Mouse (Mus musculus): ENCODE results near the gene Npcd. TPM values are rescaled to one million over a fixed set of nuclear protein-coding genes. Genes with fewer than 3 reads are reported as not detected.
A peak's percentile ranks its signal among the peaks of the same experiment; 100 is the strongest.

Gene Npcd
- polyA plus RNA-seq, 1 experiment from 2014 or later: 0.91 TPM

DNA sequence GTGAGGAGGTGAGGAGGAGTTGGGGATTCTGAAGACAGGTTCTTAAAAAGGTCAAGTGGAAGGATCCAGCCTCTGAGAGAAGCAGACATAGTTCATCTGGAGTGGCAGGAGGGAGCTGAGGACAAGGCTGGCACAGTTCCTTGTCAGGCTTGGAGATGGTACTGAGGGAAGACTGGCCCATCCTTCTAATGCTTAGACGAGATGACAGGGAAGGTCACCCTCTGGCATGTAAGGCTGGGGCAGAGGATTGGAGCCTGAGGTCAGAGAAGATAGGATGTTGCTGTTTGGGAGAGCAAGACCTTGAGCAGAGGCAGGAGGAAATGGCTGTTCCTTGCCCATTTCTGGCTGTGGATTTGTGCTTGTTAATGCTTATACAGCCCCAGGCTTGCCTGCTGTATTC is 49.0 kb downstream of the Npcd start:
- H3K36me3 ChIP-seq: no peaks in the 10 kb centered on the region
- H3K9ac ChIP-seq: no peak overlapping the region
- H3K4me3 ChIP-seq (replicated peaks): no peak overlapping the region
- H3K4me2 ChIP-seq (replicated peaks): no peak overlapping the region
- 0 out of 2 replicates have a peak, but pooled peaks cover 3% of the 10 kb centered on the region for H3K27me3 ChIP-seq
- H3K27ac ChIP-seq (replicated peaks): no peak overlapping the region
- no peaks in the 10 kb centered on the region for H3K9me3 ChIP-seq (replicated peaks)
- 48% methylated on average over 1 of the region's 1 CpGs for WGBS
- no peak for ATAC-seq (ENCODE audit: insufficient number of reproducible peaks, low FRiP score, low TSS enrichment, low read depth)
- no peaks in the 10 kb centered on the region for H3K4me1 ChIP-seq

DNA sequence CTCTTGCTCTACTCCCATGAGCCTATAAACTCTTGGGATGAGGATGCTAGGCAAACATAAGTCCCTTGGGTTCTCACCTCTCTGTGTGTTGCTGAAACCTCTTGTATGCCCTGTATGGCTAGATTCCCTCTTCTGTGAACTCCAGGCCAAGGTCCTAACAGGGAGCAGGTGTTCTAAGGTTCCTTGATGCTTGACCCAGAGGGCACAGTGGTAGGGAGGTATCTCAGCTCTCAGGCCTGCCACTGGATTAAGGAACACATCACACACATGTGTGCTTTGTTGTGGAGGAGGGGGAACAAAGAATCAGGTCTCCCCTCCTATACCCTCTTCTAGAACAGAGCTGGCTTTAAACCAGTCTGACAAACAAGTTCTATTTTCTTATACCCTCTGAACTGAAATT is 56.3 kb downstream of the Npcd start, which contains the start of gene Dnal4:
TSS of gene Dnal4 (minus strand) at position 101 of the 400 bp plus-strand sequence.
- Histone ChIP-seq H3K27me3 (0 out of 2 replicates have a peak, but pooled peaks cover 3% of the 10 kb centered on the region), H3K4me1 (peaks cover 15% of the 10 kb centered on the region), H3K36me3 (no peaks in the 10 kb centered on the region), H3K4me2 (replicated peaks) (no peak within 1 kb of the TSS), H3K4me3 (replicated peaks) (no peak within 1 kb of the TSS), H3K9me3 (replicated peaks) (no peaks in the 10 kb centered on the region), H3K9ac (no peak within 1 kb of the TSS), H3K27ac (replicated peaks) (no peak within 1 kb of the TSS)
- ATAC-seq (ENCODE audit: insufficient number of reproducible peaks, low FRiP score, low TSS enrichment, low read depth): no peak

DNA sequence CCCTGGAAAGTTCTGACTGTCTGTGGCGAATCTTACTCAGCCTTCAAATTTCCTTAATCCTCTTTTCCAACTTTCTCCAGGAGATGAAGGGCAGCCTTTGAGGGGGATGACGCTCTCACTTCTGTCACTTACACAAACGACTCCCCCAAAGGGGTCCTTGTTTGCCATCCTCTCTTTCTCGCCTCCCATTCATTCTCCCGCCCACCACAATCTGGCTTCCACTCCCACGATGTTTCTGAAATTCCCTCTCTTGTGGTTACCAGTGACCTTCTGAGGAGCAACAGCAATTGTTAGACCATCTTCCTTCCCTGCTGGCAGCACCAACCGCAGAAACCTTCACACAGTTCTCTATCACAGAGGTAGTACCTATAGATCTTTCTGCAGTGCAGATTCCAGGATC is 58.4 kb downstream of the Npcd start:
- H3K36me3 ChIP-seq: no peaks in the 10 kb centered on the region
- H3K4me1 ChIP-seq: peaks cover 19% of the 10 kb centered on the region
- no peak overlapping the region for H3K4me2 ChIP-seq (replicated peaks)
- no peak overlapping the region for H3K27ac ChIP-seq (replicated peaks)
- WGBS: 62% methylated on average over 7 of the region's 7 CpGs
- H3K27me3 ChIP-seq: no peaks in the 10 kb centered on the region
- no peaks in the 10 kb centered on the region for H3K9me3 ChIP-seq (replicated peaks)
- H3K4me3 ChIP-seq (replicated peaks): no peak overlapping the region
- H3K9ac ChIP-seq: no peak overlapping the region
- no peak for ATAC-seq (ENCODE audit: insufficient number of reproducible peaks, low FRiP score, low TSS enrichment, low read depth)

DNA sequence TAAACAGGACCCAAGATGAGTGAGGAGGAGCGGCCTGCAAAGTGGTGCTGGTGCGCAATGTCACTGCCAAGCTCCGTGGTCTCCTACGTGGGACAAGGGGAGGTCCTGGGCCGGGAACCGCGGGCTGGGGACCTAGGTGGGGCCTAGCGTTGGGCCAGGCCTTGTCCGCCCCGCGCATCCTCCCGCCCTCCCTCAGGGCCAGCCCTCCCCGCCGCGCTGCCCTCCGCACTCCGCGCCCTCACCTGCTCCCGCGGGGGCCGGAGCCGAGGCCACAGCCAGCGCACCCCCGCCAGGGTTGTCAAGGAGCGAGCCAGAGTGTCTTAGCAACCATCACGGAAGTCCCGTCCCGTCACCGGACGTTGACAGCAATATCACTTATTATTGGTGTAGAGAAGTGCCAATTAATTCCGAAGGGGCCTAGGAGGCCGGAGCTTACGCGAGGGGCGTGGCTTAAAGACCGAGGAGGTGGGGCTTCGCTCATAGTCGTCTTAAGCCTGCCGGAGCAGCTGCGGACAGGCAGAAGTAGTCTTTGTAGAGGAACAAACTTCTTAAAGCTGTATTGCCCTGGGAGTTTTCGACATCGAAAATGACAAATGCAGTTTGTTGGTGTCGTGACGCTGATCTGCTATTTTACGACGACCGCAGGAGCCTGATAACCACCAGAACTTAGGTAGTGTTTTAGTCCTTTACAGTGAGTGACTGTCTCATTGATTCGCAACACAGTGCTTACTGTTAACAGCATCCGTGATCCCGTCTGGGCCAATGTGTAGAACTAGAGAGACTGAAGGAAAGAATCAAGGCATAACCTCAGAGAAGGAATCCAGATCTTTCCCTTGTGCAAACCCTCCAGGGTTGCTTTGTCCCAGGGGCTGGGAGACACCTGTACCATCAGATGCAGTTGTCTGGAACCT is 59.7 kb downstream of the Npcd start:
- Histone ChIP-seq H3K4me2 (replicated peaks) (peak overlapping the region; percentile 66), H3K27ac (replicated peaks) (peak overlapping the region; percentile 85), H3K9me3 (replicated peaks) (no peaks in the 10 kb centered on the region), H3K4me3 (replicated peaks) (peak overlapping the region; percentile 94), H3K36me3 (no peaks in the 10 kb centered on the region), H3K9ac (peak overlapping the region; percentile 69), H3K27me3 (no peaks in the 10 kb centered on the region), H3K4me1 (peaks cover 22% of the 10 kb centered on the region)
- ATAC-seq (ENCODE audit: insufficient number of reproducible peaks, low FRiP score, low TSS enrichment, low read depth): peak; percentile 98
- under 1% methylated on average over 48 of the region's 50 CpGs for WGBS

DNA sequence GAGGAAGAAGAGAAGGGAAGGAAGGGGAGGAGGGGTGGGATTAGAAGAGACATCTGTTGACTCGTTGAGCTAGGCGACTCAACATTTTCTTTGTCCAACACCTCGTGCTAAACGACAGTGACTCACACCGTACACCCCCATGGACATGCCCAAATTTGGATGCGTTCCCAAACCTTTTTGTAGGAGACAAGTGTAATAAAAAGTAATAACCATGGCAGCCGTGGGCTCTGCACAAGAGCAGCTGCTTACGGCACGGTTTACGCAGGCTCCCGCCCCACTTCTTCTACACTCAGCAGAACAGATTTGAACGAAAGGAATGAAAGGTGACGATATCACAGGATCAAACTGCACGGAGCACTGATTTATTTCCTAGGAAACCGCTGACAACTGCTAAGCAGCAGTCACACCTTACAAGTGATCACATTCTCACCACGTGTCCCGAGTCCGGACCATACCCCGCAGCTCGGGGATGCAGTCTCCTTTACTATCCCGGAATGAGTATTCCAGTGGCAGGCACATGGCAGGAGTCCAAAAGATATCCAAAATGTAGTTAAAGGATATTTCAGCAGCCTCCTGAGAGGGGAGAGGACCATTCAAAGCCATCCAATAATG is 63.3 kb downstream of the Npcd start:
- ATAC-seq (ENCODE audit: insufficient number of reproducible peaks, low FRiP score, low TSS enrichment, low read depth): no peak
- no peaks in the 10 kb centered on the region for H3K9me3 ChIP-seq (replicated peaks)
- H3K4me2 ChIP-seq (replicated peaks): no peak overlapping the region
- 74% methylated on average over 21 of the region's 21 CpGs for WGBS
- no peaks in the 10 kb centered on the region for H3K36me3 ChIP-seq
- no peak overlapping the region for H3K9ac ChIP-seq
- H3K4me1 ChIP-seq: peaks cover 37% of the 10 kb centered on the region
- H3K27me3 ChIP-seq: no peaks in the 10 kb centered on the region
- no peak overlapping the region for H3K4me3 ChIP-seq (replicated peaks)
- H3K27ac ChIP-seq (replicated peaks): no peak overlapping the region

DNA sequence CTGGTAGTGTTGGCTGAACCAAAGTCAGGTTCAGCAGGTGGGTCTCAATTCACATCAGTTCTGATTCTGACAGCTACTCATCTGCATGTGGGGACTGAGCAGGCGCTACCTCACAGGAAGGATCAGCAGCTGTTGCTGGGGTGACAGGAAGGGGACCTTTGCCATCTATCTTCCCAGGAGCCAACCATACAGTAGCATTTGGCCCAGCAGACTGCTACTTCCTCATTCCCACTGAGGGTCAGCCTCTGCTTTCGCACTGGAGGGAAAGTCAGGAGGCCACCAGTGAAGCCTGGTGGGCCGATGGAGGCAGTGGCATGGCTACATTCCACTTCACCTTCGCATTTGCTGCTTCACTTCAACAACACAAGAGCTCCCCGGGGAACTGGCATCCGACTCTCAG is 65.7 kb downstream of the Npcd start:
- H3K9ac ChIP-seq: no peak overlapping the region
- peaks cover 14% of the 10 kb centered on the region; the same call in 1 of the 2 replicates for H3K36me3 ChIP-seq
- ATAC-seq (ENCODE audit: insufficient number of reproducible peaks, low FRiP score, low TSS enrichment, low read depth): no peak
- peaks cover 44% of the 10 kb centered on the region for H3K4me1 ChIP-seq
- no peak overlapping the region for H3K4me2 ChIP-seq (replicated peaks)
- H3K27ac ChIP-seq (replicated peaks): no peak overlapping the region
- H3K27me3 ChIP-seq: no peaks in the 10 kb centered on the region
- H3K4me3 ChIP-seq (replicated peaks): no peak overlapping the region
- H3K9me3 ChIP-seq (replicated peaks): no peaks in the 10 kb centered on the region
- WGBS: 65% methylated on average over 6 of the region's 6 CpGs

DNA sequence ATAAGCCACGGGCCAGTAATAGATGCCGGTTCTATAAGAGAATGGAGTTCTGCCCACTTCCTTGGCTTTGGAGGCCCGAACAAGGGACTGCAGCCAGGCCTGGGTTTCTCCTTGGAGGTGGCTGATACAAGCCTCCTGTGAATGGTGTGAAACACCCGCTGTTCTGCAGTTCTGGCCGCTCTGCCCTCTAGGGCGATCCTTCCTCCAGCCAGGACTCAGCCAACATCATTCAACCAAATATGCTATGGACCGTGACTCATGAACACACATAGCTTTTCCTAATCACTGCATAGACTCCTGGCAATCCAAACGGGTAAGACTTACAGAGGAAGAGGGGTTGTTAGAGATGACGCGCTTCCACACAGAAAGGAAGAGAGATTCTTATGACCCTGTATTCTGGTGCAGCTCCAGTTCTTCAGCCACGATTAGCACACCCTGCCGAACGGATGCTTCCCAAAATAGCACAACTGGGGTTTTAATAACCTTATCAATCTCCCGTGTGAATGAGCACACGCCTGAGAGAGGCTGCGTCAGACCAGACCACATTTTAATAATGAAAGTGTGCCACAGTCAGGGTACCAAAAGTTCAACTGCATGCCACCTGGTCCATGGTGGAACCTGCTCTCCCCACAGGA is 66.6 kb downstream of the Npcd start:
- H3K4me1 ChIP-seq: peaks cover 43% of the 10 kb centered on the region
- H3K36me3 ChIP-seq: peaks cover 22% of the 10 kb centered on the region
- H3K9ac ChIP-seq: no peak overlapping the region
- no peaks in the 10 kb centered on the region for H3K9me3 ChIP-seq (replicated peaks)
- H3K27me3 ChIP-seq: no peaks in the 10 kb centered on the region
- H3K4me2 ChIP-seq (replicated peaks): no peak overlapping the region
- no peak for ATAC-seq (ENCODE audit: insufficient number of reproducible peaks, low FRiP score, low TSS enrichment, low read depth)
- H3K27ac ChIP-seq (replicated peaks): no peak overlapping the region
- 80% methylated on average over 16 of the region's 16 CpGs for WGBS
- H3K4me3 ChIP-seq (replicated peaks): no peak overlapping the region

DNA sequence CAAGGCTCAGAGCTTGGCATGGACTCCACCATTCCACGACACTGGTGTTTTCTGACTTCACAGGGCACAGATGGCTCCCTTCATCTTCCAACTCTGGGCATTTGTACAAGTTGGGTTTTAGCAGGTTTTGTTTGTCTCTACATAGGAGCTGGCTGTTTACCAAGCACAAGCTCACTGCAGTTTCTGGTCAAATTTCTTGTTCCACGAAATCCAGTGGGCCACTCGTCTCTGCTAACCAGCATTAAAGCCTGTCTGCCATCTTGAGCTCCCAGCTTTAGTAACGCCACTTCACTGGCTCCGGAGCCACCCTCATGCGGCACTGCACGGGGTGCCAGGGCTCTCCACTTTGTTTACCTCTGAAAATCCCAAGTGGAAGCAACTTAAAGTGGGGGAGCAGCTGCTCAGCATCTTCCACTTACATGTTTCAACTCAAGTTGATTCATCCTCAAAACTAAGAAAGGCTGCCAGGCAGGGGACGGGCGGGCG is 67.4 kb downstream of the Npcd start:
- Histone ChIP-seq H3K9ac (no peak overlapping the region), H3K27ac (replicated peaks) (peak overlapping the region; percentile 34; the same call in 1 of the 2 replicates), H3K4me2 (replicated peaks) (no peak overlapping the region), H3K4me3 (replicated peaks) (no peak overlapping the region), H3K9me3 (replicated peaks) (no peaks in the 10 kb centered on the region), H3K4me1 (peaks cover 43% of the 10 kb centered on the region), H3K36me3 (peaks cover 30% of the 10 kb centered on the region), H3K27me3 (no peaks in the 10 kb centered on the region)
- 80% methylated on average over 10 of the region's 10 CpGs for WGBS
- ATAC-seq (ENCODE audit: insufficient number of reproducible peaks, low FRiP score, low TSS enrichment, low read depth): no peak

DNA sequence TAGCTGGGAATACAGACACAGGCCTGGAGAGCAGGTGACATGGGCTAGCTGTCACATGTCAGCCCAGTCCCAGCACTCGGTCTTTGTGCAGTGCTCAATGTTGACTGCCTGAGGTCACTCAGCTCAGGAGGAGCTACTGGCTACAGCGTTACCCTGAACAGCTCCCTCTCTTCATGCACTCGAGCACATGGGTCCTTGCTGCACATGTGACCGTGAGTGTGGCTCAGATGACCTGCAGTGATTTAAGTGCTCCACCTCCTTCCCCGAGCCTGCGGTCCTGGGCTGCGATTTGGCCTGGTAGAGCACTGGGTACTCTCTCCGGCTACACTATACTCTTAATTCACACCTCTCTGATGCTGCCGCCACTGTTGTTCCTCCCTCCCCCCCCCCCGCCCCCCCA is 67.9 kb downstream of the Npcd start:
- 0 out of 2 replicates have a peak overlapping the region, but pooled peaks have one; percentile 34 for H3K27ac ChIP-seq (replicated peaks)

DNA sequence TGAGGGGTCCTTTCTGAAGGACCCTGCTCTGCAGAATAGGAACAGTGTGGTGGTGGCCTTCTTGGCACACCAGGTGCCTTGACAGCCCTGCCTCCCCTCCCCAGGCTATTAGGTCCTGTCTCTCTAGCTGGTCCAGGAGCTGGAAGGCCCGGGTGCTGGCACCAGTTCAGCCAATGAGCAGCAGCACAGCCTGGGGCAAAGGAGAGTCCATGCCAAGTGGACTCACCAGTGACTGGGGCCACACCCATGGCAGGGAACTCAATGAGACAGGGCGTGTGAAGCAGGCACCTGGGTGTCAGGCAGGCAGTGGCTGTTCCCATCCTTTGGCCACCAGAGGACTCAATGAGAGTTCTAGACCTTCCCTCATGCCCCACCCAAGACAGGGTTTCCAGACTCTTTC is 68.7 kb downstream of the Npcd start:
- Histone ChIP-seq H3K4me1 (peaks cover 37% of the 10 kb centered on the region), H3K36me3 (peaks cover 32% of the 10 kb centered on the region), H3K27me3 (no peaks in the 10 kb centered on the region), H3K4me3 (replicated peaks) (no peak overlapping the region), H3K27ac (replicated peaks) (0 out of 2 replicates have a peak overlapping the region, but pooled peaks have one; percentile 17), H3K4me2 (replicated peaks) (no peak overlapping the region), H3K9ac (no peak overlapping the region), H3K9me3 (replicated peaks) (no peaks in the 10 kb centered on the region)
- no peak for ATAC-seq (ENCODE audit: insufficient number of reproducible peaks, low FRiP score, low TSS enrichment, low read depth)
- WGBS: 88% methylated on average over 2 of the region's 2 CpGs

More for the DNA sequence above, 67.9 kb downstream of the Npcd start:
- H3K4me1 ChIP-seq: peaks cover 43% of the 10 kb centered on the region
- no peak overlapping the region for H3K9ac ChIP-seq
- H3K36me3 ChIP-seq: peaks cover 32% of the 10 kb centered on the region
- no peak overlapping the region for H3K4me2 ChIP-seq (replicated peaks)
- 62% methylated on average over 9 of the region's 10 CpGs for WGBS
- no peaks in the 10 kb centered on the region for H3K9me3 ChIP-seq (replicated peaks)
- no peaks in the 10 kb centered on the region for H3K27me3 ChIP-seq
- H3K4me3 ChIP-seq (replicated peaks): no peak overlapping the region
- ATAC-seq (ENCODE audit: insufficient number of reproducible peaks, low FRiP score, low TSS enrichment, low read depth): no peak

Data from embryonic facial prominence, embryonic 15.5 days (tissue).